Mouse (Mus musculus) fat pad, adult 2 months (tissue): ENCODE measurements around the gene Aco1.

Source experiments
- DNase-seq: peaks from one replicate; pipeline ENCODE4 v3.0.0-alpha.2; 2011; ENCODE audit warnings: low read depth, low spot score; ENCODE audit errors: extremely low read depth

Gene Aco1

DNA sequence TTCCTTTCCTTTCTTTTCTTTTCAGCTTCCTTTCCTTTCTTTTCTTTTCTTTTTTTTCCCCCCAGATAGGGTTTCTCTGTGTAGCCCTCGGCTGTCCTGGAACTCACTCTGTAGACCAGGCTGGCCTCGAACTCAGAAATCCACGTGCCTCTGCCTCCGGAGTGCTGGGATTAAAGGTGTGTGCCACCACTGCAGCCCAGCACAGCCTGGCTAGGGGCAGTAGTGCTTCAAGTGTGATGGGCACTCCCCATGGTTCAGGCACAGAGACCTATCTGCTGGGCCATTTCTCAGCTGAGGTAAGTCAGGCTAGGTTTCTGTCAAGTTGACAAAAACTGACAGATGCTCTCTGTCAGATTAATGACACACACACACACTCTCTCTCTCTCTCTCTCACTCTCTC, 100.1 kb downstream of the Aco1 start:
- DNase-seq, result no peak

- no peak for DNase-seq
Measured at GRCm38 (mm10) chr4:40244035-40244434, 101.2 kb downstream of the Aco1 start.
